Mouse (Mus musculus) lung, embryonic 14.5 days (tissue): ENCODE measurements around the gene Prkca. TPM values are rescaled to one million over a fixed set of nuclear protein-coding genes. Genes with fewer than 3 reads are reported as not detected.
A peak's percentile ranks its signal among the peaks of the same experiment; 100 is the strongest.

ENCODE experiments used
- ATAC-seq: fragments of 200-750 bp; cut with Nextera tagmentation; 2 replicates; pipeline ENCODE4 v1.8.0; 2017; ENCODE audit warnings: mild to moderate bottlenecking, moderate TSS enrichment, moderate library complexity; ENCODE audit not compliant: insufficient read depth
- DNase-seq: peaks from one replicate; pipeline ENCODE4 v3.0.0-alpha.2; 2015
- H3K27ac ChIP-seq: fragments of 300-500 bp; sonication (generic); 2 replicates; pipeline ENCODE4 v1.5.1; 2014; ENCODE audit warnings: low read depth, mild to moderate bottlenecking, moderate library complexity
- H3K27me3 ChIP-seq: fragments of 300-500 bp; sonication (generic); 2 replicates; pipeline ENCODE4 v1.6.1; 2014; ENCODE audit warnings: low read length, control low read depth; ENCODE audit not compliant: insufficient read depth
- H3K36me3 ChIP-seq: fragments of 300-500 bp; sonication (generic); 2 replicates; pipeline ENCODE4 v1.6.1; 2014; ENCODE audit warnings: control low read depth; ENCODE audit not compliant: insufficient read depth
- H3K4me1 ChIP-seq: fragments of 300-500 bp; sonication (generic); 2 replicates; pipeline ENCODE4 v1.6.1; 2014; ENCODE audit warnings: antibody characterized with exemption, control low read depth; ENCODE audit not compliant: insufficient read depth
- H3K4me2 ChIP-seq: fragments of 300-500 bp; sonication (generic); 2 replicates; pipeline ENCODE4 v1.6.1; 2014; ENCODE audit warnings: mild to moderate bottlenecking
- H3K4me3 ChIP-seq: fragments of 300-500 bp; sonication (generic); 2 replicates; pipeline ENCODE4 v1.5.1; 2014; ENCODE audit warnings: low read depth, low read length
- H3K9ac ChIP-seq: fragments of 300-500 bp; sonication (generic); 2 replicates; pipeline ENCODE4 v1.6.1; 2014
- H3K9me3 ChIP-seq: fragments of 300-500 bp; sonication (generic); 2 replicates; pipeline ENCODE4 v1.6.1; 2016; ENCODE audit warnings: low read depth, low read length, control low read depth
- CTCF ChIP-seq: IDR thresholded peaks from 2 replicates; pipeline ENCODE4 v1.5.1; 2016; ENCODE audit warnings: antibody characterized with exemption, low read depth
- WGBS: fragments of 180-500 bp; shearing (Covaris S2); extraction: QIAGEN DNeasy Blood & Tissue Kit; methylation state at CpG from one replicate; pipeline ENCODE4 v1.1.7; 2014; 5-methylcytosine and 5-hydroxymethylcytosine counted together
- polyA plus RNA-seq: library from polyadenylated mRNA; unstranded; fragments of >200 nt; fragmentation: Nextera tagmentation; extraction: Ambion mirVana; gene quantifications from 2 replicates; pipeline ENCODE4 v1.2.1, GENCODE M21; 2014

Prkca gene
- polyA plus RNA-seq, 1 experiment from 2014 or later: 11.8 TPM

DNA sequence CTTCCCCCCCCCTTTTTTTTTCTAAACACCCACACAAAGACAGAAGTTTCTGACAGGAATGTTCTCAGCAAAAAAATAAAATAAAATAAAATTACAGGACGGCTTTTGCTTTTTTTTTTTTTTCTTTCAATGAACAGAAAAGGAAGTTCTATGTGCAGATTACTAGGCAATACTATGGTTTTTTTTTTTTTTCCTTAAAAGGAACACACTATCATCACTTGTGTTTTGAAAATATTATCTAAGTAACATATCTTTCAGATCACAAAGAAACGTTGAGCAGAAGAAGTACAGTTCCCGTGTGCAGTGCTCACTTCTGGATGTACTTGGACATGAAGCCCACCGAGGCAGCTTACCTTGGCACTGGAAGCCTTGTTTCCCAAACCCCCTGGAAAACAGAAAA is 3.4 kb downstream of the Prkca start:
- Histone ChIP-seq H3K9ac (no peak overlapping the region), H3K27me3 (no peaks in the 10 kb centered on the region), H3K36me3 (0 out of 2 replicates have a peak, but pooled peaks cover 6% of the 10 kb centered on the region), H3K4me2 (no peak overlapping the region), H3K4me1 (peaks cover 4% of the 10 kb centered on the region; the same call in 1 of the 2 replicates), H3K4me3 (no peak overlapping the region), H3K9me3 (no peaks in the 10 kb centered on the region), H3K27ac (no peak overlapping the region)
- DNase-seq (no peak), ATAC-seq (no peak)
- 79% methylated on average over 4 of the region's 4 CpGs for WGBS
- no peak for TF ChIP-seq CTCF

DNA sequence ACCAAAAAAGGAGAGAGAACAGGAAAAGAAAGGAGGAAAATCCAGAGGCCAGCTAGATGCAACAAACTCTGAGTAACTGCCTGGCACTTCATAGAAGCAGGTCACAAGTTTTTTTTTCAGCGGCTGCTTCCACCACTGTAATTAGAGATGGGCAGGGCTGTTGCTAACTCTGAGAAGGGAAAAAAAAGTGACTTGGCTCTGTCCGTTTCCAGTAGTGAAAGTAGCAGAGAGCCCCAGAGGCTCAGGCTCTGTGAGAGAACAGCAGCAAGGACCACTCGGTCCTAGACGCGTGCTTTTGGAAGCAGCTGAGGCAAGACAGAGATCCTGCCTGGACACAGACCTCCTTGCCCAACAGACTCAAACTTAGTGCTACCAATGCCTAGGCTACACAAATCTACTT is 7.3 kb downstream of the Prkca start:
- H3K27me3 ChIP-seq: no peaks in the 10 kb centered on the region
- H3K9ac ChIP-seq: no peak overlapping the region
- no peak for ATAC-seq
- H3K4me1 ChIP-seq: no peaks in the 10 kb centered on the region
- H3K27ac ChIP-seq: no peak overlapping the region
- no peak overlapping the region for H3K4me3 ChIP-seq
- 0 out of 2 replicates have a peak, but pooled peaks cover 6% of the 10 kb centered on the region for H3K36me3 ChIP-seq
- no peak for TF ChIP-seq CTCF
- H3K4me2 ChIP-seq: no peak overlapping the region
- WGBS: 16% methylated on average over 5 of the region's 5 CpGs
- peak; percentile 45 for DNase-seq
- no peaks in the 10 kb centered on the region for H3K9me3 ChIP-seq

DNA sequence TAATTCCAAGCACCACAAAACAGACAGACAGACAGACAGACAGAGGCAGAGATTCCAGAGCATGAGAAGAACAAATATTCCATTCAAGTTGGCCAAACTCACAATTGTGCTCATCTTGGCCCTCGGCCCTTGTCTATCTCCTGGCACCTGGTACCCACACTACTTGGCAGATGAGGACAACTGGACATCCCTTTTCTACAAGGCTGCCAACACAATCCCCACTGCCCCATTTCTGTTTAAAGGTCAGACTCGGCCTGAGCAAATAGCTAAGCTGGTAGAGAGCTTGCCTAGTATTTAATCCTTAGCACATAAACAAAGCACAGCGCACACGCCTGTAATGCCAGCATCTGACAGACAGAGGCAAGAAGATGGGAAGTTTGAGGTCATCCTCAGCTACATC is 8.2 kb downstream of the Prkca start:
- Histone ChIP-seq H3K9me3 (no peaks in the 10 kb centered on the region), H3K4me1 (no peaks in the 10 kb centered on the region), H3K36me3 (0 out of 2 replicates have a peak, but pooled peaks cover 6% of the 10 kb centered on the region), H3K9ac (no peak overlapping the region), H3K27ac (no peak overlapping the region), H3K27me3 (no peaks in the 10 kb centered on the region), H3K4me2 (no peak overlapping the region), H3K4me3 (no peak overlapping the region)
- TF ChIP-seq CTCF: no peak
- DNase-seq (no peak), ATAC-seq (no peak)
- WGBS: 86% methylated on average over 4 of the region's 4 CpGs

DNA sequence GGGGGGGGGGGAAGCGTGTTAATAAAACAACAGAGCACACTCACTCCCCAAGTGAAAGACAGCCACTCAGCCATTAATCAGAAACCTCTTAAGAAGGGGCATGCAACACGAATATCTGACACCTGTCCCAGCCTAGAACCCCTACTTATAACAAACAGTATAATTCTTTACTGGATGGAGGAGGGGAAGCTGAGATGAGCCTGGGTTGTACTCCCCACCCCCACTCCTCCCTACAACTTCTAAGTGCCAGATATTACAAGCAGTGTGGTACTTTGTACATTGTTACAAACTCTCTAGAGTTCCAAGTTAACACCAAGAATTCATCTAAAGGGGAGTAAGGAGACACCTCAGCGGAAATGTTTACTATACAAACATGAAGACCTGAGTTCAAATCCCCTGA is 9.1 kb downstream of the Prkca start:
- no peaks in the 10 kb centered on the region for H3K9me3 ChIP-seq
- no peak for TF ChIP-seq CTCF
- WGBS: 45% methylated on average over 3 of the region's 3 CpGs
- ATAC-seq (no peak), DNase-seq (no peak)
- no peak overlapping the region for H3K9ac ChIP-seq
- H3K27ac ChIP-seq: no peak overlapping the region
- H3K4me1 ChIP-seq: no peaks in the 10 kb centered on the region
- 0 out of 2 replicates have a peak, but pooled peaks cover 6% of the 10 kb centered on the region for H3K36me3 ChIP-seq
- H3K27me3 ChIP-seq: no peaks in the 10 kb centered on the region
- H3K4me2 ChIP-seq: no peak overlapping the region
- no peak overlapping the region for H3K4me3 ChIP-seq

DNA sequence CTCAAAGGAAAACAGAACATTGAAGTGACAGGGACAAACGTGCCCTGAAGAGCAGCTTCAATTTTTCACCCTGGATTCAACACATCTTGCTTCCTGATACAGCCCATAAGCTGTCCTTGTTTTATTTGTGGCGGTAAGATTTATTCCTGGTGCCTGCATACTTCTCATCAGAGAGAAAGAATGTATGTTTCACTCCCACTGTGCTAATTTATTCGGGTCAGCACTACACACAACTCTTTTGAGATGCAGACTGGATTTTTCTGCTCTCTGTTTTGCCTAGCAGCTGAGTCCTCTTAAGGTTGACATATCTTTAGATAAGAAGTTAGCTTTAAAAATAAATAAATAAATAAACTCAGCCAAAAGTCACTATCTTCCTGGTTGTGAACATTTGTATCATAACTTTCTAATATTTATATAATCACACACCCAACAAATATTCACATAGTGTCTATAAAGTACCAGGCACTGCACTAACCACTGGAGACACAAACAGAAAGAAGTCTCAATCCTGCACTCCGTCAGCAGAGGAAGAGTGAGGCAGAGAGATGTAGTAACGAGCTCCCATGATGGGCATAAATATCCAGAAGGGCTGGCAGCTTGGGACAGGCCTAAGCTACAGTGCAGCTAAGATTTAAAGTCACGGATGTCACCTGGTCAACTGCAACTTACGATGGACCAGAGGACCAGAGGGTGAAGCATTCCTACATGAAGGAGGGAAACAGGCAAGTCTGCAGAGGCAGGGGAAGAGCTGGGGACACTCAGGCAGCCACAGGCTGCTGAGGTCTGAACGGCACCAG is 9.9 kb downstream of the Prkca start:
- no peaks in the 10 kb centered on the region for H3K4me1 ChIP-seq
- TF ChIP-seq CTCF: no peak
- H3K4me2 ChIP-seq: no peak overlapping the region
- H3K9ac ChIP-seq: no peak overlapping the region
- DNase-seq (no peak), ATAC-seq (no peak)
- H3K36me3 ChIP-seq: 0 out of 2 replicates have a peak, but pooled peaks cover 6% of the 10 kb centered on the region
- H3K4me3 ChIP-seq: no peak overlapping the region
- no peaks in the 10 kb centered on the region for H3K9me3 ChIP-seq
- H3K27ac ChIP-seq: no peak overlapping the region
- WGBS: 47% methylated on average over 8 of the region's 8 CpGs
- H3K27me3 ChIP-seq: no peaks in the 10 kb centered on the region

DNA sequence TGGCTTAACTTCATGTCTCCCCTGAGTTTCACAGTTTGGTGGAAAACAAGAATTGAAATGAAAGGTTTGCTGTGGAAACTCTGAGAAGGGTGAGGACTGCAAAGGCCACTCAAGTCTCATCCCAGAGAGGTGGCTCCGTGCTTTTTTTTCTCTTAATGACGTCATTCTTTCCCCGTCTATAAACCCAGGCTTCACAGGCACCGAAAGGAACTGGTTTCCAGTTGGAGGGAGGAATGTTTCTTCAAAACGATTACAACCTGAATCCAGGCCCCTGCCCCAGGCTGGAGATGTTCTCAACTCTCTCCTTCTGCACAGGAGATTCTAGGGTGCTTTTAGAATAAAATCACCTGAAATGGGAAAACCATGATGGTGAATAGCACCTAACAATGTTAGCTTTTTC is 10.7 kb downstream of the Prkca start:
- H3K9ac ChIP-seq: no peak overlapping the region
- no peak for TF ChIP-seq CTCF

DNA sequence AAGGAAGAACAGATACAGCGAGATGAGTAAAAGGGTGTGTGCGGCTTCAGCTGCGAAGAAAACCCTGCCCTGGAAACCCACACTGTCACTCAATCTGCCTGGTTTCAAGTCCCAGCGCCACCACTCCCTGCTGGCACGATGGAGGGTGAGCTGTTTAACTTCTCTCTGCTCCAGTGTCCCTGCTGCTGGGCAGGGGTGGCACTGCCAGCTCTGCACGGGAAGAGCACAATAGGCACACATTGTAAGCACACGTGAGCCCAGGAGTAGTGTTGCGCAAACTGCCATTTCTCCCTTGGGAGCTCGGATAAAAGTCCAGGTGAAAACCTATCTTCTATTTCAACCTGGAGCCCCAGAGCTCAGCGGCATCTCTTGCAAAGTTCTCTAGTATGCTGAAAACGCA is 12.9 kb downstream of the Prkca start:
- Histone ChIP-seq H3K4me2 (no peak overlapping the region), H3K27ac (no peak overlapping the region), H3K4me3 (no peak overlapping the region), H3K4me1 (no peaks in the 10 kb centered on the region), H3K9me3 (no peaks in the 10 kb centered on the region), H3K9ac (no peak overlapping the region), H3K27me3 (no peaks in the 10 kb centered on the region), H3K36me3 (no peaks in the 10 kb centered on the region)
- ATAC-seq: no peak
- 81% methylated on average over 11 of the region's 11 CpGs for whole genome bisulfite sequencing
- no peak for TF ChIP-seq CTCF
- no peak for DNase-seq

More for the DNA sequence above, 10.7 kb downstream of the Prkca start:
- no peak overlapping the region for H3K4me2 ChIP-seq
- ATAC-seq: no peak
- no peak overlapping the region for H3K4me3 ChIP-seq
- 46% methylated on average over 5 of the region's 5 CpGs for WGBS
- H3K27me3 ChIP-seq: no peaks in the 10 kb centered on the region
- H3K4me1 ChIP-seq: no peaks in the 10 kb centered on the region
- no peaks in the 10 kb centered on the region for H3K9me3 ChIP-seq
- no peak overlapping the region for H3K27ac ChIP-seq
- no peaks in the 10 kb centered on the region for H3K36me3 ChIP-seq
- DNase-seq: no peak
